Mouse (Mus musculus) monocyte, adult 2 months (primary cell): Measurements from ENCODE around the gene Syne3.

Experiments
- DNase-seq, 2 experiments: peaks; one replicate each; pipeline ENCODE4 v3.0.0; 2022; ENCODE audit warnings: low spot score in 2 of 2, low read depth in 1 of 2

Syne3 gene

GRCm38 (mm10) chr12:104897051-104897618, 112.5 kb downstream of the Syne3 start:
- no peak for DNase-seq

DNA sequence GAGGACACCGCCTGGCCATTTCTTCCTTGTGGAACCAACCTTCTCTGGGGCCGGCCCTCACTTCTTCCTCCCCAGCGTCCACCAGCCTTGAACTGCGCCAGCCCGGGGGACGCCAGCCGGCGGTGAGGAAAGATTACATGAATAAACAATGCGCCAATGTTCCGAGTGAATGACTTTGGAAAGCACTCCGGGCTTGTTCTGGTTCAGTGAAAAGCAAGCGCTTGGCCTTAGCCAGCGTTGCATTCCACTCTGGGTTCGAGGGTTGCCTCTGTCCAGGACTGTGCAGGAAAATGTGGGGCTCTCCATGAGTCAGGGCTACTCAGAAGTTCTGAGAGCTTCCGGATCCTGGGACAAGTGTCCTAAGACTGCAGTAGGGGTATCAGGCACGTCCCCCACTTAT, 113.0 kb downstream of the Syne3 start:
- no peak for DNase-seq

- DNase-seq: no peak
Measured at GRCm38 (mm10) chr12:104892245-104892644, 117.4 kb downstream of the Syne3 start.

- no peak for DNase-seq
Measured at GRCm38 (mm10) chr12:104890066-104890465, 119.5 kb downstream of the Syne3 start.

DNA sequence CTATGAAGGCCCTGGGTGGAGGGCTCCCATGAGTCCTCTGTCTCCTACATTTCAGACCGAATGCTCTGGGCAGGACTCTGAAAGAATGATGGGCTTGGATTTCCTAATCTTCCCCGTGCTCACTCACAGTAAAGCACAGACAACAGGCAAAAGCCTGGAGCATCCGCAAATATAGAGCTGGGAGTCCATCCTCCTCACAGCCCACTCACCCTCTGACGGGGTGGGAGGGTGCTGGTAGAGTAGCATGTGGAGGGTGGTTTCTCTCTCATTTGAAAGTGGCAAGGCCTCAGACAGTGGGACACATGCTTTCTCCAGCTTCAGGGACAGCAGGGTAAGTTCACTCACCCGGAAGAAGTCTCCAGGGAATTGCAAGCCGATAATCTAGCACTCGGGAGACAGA, 123.5 kb downstream of the Syne3 start:
- DNase-seq: no peak

DNA sequence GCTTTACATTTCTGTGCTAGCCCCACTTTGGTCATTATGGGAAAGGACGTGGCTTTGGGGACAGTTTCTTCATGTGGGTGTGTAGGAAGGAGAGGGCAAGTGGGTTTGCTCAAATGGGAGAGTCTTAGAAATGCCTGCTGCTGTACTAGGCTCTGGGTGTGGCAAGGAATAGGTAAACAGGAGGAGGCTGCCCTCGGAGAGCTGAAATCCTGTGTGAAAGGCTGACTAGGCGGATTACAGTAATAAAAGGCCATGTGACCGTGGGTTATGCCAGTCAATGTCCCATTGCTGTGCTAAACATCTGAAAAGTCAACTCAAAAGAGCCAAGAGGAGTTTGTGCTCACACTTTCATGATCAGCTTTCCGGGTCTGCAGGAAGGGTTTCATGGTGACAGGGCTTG, 127.1 kb downstream of the Syne3 start:
- DNase-seq: no peak

- no peak for DNase-seq
Measured at GRCm38 (mm10) chr12:104882061-104882460, 127.5 kb downstream of the Syne3 start.

- no peak for DNase-seq
Measured at GRCm38 (mm10) chr12:104881518-104882060, 128.0 kb downstream of the Syne3 start.

GRCm38 (mm10) chr12:104880367-104880766, 129.2 kb downstream of the Syne3 start:
- DNase-seq: no peak
